Mouse (Mus musculus): ENCODE data around the gene Ginm1.

GRCm38 (mm10) chr10:7838036-7838435, 45.4 kb upstream of the Ginm1 start:
- no peak for TF ChIP-seq ZNF384 (IDR thresholded peaks at IDR 0.05; ENCODE audit: low read depth, low read length)
- no peak for TF ChIP-seq MAFK (IDR thresholded peaks at IDR 0.05; ENCODE audit: insufficient read depth, low read depth, low read length)
- no peak for TF ChIP-seq CHD2 (IDR thresholded peaks at IDR 0.05; ENCODE audit: low read depth, low read length)
- TF ChIP-seq HCFC1 (IDR thresholded peaks at IDR 0.05; ENCODE audit: borderline replicate concordance, insufficient read depth, low read length) = no peak

Measured in ES-E14 (cell line).